Mouse (Mus musculus) cortical plate, adult 2 months (tissue): ENCODE data around the gene Pdcd1lg2.

ENCODE experiments used
- CTCF ChIP-seq: fragments of 200-500 bp; IDR thresholded peaks from 2 replicates; pipeline ENCODE4 v1.5.1; 2011; ENCODE audit warnings: mild to moderate bottlenecking, control low read depth, low read length; ENCODE audit not compliant: insufficient read depth; ENCODE audit errors: extremely low read depth
- POLR2A ChIP-seq: fragments of 200-500 bp; IDR thresholded peaks from 2 replicates; pipeline ENCODE4 v1.6.1; 2011; ENCODE audit warnings: mild to moderate bottlenecking, low read length, control low read depth; ENCODE audit not compliant: insufficient read depth; ENCODE audit errors: extremely low read depth

DNA sequence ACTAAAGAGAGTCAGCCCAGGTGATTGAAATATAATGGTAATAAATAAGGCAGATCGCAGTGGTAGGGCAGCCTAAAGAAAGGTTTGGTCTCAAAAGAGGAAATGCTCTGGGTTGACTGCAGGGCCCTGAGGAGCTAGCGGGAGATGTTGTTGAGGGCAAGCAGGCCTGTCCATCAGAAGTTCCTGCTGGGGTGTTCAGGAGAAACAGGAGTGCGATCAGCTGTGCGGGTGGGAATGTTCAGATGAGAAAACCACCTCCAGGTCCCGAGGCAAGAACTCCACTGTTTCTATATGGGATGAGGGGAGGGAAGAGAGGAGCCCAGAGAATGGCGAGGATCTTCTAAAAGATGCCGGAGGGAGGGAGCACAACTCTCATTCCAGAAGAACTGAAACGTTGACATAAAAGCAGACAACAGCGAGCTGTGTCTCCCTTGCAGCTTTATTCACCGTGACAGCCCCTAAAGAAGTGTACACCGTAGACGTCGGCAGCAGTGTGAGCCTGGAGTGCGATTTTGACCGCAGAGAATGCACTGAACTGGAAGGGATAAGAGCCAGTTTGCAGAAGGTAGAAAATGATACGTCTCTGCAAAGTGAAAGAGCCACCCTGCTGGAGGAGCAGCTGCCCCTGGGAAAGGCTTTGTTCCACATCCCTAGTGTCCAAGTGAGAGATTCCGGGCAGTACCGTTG lies 26.2 kb downstream of the Pdcd1lg2 start:
- TF ChIP-seq CTCF (no peak), POLR2A (no peak)
